Mouse (Mus musculus): ENCODE results near the gene Nme7. TPM values are rescaled to one million over a fixed set of nuclear protein-coding genes. Genes with fewer than 3 reads are reported as not detected.

The Nme7 gene
- total RNA-seq, 2 experiments from 2014 or later: 24.0 to 26.7 TPM

DNA sequence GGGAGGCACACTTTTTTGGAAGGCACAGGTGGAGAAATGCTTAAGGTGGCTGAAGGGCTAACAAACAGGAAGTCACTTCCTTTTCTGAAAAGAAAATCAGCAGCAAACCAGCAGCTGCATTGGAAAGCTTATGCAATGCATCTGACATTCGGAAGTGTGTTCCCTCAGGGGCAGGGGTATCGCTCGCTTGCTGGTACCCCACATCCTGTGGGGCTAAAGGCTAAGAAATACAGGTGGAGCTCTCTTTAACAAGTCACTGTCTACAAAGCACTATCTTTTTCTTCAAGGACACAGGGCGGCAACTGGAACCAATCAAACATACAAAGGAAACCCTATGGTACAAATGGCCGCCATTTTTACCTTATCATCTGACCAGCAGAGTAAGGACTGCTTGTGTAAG is 149.8 kb downstream of the Nme7 start:
- intact Hi-C loops (cut with DNase I): no loop called here
- no peak for DNase-seq (ENCODE audit: low spot score in 2 of 2)

DNA sequence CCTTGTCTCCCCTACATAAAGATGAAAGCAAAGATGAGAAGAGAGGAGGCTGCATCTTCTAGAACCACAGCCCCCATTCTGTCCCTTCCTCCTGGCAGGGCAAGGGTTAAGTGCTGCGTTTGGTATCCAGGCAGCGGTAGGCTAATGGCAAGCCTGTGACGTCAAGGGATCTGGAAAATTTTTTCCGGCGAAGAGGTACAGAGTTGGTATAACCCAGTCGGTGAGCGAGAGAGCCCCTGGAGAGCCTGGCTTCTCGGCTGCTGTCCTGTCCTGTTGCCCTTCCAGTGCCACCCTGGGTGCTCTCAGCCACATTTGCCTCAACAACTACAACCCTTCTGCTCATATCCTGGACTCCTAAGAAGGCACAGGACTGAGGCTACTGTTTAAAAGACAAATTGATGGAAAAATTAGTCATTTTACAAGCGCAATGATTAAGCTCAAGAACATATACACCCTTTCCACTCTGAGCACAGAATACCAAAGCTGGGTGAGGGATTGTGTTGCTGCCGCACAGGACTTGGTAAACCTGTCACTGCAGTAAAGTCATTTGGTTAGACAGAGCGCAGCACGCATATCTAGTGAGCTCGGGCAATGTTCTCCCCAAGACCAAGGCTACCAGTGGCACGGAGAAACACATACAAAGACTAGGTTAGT is 151.0 kb downstream of the Nme7 start:
- peak; percentile 72 to 79 for DNase-seq (ENCODE audit: low spot score in 2 of 2)
- intact Hi-C loops (cut with DNase I): loop anchor here (5.0 kb wide), 2 partner anchors 332 to 667 kb away; no protein-coding TSS in a partner anchor

DNA sequence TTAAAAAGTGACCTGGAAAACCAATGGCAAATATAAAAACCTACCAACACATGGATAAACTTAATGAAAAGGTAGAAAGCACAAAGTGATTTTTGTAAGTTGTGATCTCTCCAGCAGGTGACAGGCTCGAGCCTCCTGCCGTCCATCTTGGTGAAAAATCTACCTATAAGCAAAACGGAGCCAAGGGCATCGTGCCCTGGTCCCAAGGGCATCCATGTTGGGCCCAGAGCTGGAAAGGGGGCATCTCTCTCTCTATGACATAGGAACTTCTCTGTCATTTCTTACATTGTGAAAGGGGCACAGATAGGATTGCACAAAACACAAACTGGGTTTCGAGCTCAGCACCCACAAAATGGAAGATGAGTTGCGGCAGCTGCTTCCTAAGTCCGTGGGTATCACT is 151.7 kb downstream of the Nme7 start:
- DNase-seq (ENCODE audit: low spot score in 2 of 2): peak in 1 of 2 experiments; percentile 44
- intact Hi-C loops (cut with DNase I): loop anchor here (5.0 kb wide), 2 partner anchors 332 to 667 kb away; no protein-coding TSS in a partner anchor

DNA sequence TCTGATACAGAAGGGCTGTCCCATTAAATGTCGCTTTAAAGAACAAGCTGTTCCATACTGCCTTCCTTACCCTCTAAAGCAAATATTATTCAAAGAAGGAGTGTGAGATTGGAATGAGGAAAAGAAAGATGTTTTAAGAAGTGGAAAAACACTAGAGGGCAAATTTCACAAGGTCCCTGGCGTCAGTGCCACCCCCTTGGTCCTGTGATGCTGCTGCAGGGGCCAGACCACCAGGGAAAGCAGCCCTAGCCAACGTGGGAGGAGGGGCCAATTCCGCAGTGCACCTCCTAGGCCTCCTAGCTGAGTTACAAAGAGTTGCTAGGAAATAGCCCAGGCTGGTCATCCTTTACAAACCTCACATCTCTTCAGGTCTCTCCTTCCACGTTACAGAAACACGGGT is 152.1 kb downstream of the Nme7 start:
- intact Hi-C loops (cut with DNase I): loop anchor here (5.0 kb wide), 2 partner anchors 331 to 666 kb away; no protein-coding TSS in a partner anchor
- peak in 1 of 2 experiments; percentile 50 for DNase-seq (ENCODE audit: low spot score in 2 of 2)

DNA sequence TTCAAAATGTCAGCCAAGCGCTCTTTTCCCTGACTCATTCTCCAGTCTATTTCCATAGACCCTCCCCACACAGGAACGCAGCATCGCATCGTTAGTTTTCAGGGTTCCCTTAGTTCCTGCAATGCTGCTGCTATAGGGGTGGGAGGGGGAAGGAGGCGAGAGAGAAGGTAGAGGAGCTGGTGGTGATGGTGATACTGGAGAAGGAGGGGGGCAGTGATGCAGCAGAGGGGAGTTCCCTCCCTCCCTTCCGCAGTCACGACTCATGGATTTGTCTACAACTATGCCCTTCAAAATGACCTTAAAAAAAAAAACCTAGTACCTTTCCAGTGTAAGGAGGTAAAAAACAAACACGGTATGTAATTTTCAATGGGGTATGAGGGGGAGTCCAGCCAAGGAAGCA is 152.8 kb downstream of the Nme7 start:
- peak in 1 of 2 experiments; percentile 51 for DNase-seq (ENCODE audit: low spot score in 2 of 2)
- intact Hi-C loops (cut with DNase I): loop anchor here (5.0 kb wide), 2 partner anchors 331 to 666 kb away; no protein-coding TSS in a partner anchor

DNA sequence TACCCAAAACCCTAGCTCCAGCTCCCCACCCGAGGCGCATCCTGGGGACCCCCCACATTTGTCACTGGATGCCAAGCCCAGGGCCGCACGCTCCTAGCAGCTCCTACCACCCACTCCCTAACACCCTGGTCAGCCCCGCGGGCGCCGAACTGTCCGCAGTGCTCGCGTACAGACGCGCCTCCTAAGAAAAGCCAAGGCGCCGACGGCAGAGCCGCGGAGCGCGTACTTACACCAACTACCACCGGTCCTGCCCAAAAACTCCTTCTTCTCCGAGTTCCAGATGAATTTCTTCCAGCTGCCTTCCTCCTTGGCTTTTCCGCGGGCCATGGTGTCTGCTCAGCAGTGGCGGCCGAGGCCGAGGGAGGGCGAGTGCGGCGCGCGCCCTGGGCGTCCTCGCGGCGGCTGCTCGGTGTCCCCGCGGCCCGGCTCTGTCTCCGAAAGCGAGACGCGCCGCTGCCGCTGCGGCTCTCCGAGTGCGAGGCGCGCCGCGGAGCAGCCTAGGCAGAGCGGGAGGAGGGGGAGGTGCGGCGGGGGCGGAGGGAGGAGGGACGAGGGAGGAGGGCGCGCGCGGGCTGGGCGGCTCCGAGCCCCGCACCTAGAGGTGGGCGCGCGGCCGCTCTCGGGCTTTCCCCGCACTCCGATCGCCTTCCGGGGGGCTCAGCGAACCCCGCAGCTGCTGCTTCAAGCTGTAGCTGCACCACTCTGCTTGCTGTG is 153.8 kb downstream of the Nme7 start:
- intact Hi-C loops (cut with DNase I): loop anchor here (2.0 to 5.0 kb wide), 5 partner anchors 129 to 665 kb away; no protein-coding TSS in a partner anchor
- DNase-seq (ENCODE audit: low spot score in 2 of 2): no peak

DNA sequence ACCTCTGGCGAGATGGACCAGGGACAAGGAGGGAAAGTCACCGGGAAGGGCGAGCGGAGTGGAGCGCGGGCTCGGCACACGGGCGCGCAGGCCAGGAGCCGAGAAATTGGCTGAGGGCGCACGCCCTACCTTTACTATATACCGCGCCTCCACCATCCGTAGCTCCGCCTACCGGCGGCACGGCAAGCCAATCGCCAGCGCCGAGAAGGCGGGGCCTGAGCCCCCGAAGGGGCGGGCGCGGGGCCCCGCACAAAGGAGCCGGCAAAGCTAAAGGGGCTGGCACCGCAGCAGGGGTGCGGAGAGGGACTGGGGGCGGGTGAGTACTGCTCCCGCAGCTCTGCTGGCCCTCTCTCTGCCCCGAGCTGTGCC is 154.3 kb downstream of the Nme7 start, which contains the start of gene Atp1b1:
Gene Atp1b1 (minus strand): TSS at position 111 of the 369 bp plus-strand sequence.
- DNase-seq (ENCODE audit: low spot score in 2 of 2): peak; percentile 89 to 94
- intact Hi-C loops (cut with DNase I): loop anchor here (2.0 to 5.0 kb wide), 5 partner anchors 129 to 664 kb away; no protein-coding TSS in a partner anchor

DNA sequence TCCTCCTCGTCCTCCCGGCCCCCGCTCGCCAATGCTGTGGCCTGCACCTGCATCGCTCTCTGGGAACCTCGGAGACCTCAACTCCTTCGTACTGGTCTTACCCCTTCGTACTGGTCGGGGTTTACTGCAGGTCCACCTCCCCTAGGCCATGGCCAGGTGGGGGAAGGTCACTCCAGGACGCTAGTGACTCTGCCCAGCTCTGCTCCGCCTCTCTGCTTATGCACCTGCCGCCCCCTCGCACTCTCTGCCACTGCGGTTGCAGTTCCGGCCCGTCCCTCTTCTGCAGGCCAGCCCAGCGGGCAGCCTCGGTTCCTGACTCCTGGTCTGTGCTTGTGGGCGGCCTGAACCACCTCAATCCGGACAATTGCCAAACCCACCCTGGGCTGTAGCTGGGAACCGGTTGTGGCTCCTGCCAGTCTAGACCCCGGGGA is 154.7 kb downstream of the Nme7 start:
- peak in 1 of 2 experiments; percentile 74 for DNase-seq (ENCODE audit: low spot score in 2 of 2)
- intact Hi-C loops (cut with DNase I): loop anchor here (2.0 to 5.0 kb wide), 5 partner anchors 128 to 664 kb away; no protein-coding TSS in a partner anchor

DNA sequence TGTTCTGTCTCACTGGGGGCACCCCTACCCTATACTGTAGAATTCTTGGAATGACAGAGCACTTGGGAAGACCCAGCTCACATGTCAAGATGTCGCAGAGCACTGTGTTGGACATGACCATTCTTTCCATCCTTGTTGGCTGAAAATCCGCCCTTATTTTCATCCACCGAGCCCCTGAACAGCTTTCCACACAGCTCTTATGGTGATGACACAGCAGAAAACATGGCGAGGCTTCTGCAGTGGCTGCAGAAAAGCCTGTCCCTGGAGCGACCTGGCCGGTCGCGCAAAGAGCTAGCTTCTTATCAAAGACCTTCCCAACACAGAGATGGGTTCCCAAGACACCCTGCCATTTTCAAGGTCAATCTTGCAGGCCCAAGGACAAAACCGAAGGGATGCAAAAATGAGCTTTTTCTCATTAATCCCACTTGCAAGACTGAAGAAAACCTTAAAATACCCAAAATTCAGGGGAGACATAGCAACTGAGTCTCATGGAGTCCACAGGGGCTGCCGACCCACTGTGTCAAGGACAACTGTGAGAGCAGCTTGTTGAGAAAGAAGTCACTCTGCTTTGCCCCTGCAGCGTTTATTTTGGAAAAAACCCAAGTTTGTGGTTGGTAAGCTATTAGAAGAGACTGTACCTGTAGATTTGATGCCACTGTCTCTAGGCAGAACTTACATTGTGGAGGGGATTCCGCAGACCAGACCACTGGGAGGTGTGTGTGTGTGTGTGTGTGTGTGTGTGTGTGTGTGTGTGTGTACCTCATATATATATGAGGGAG is 155.4 kb downstream of the Nme7 start:
- intact Hi-C loops (cut with DNase I): loop anchor here (2.0 to 5.0 kb wide), 5 partner anchors 127 to 663 kb away; no protein-coding TSS in a partner anchor
- peak in 1 of 2 experiments; percentile 29 for DNase-seq (ENCODE audit: low spot score in 2 of 2)

DNA sequence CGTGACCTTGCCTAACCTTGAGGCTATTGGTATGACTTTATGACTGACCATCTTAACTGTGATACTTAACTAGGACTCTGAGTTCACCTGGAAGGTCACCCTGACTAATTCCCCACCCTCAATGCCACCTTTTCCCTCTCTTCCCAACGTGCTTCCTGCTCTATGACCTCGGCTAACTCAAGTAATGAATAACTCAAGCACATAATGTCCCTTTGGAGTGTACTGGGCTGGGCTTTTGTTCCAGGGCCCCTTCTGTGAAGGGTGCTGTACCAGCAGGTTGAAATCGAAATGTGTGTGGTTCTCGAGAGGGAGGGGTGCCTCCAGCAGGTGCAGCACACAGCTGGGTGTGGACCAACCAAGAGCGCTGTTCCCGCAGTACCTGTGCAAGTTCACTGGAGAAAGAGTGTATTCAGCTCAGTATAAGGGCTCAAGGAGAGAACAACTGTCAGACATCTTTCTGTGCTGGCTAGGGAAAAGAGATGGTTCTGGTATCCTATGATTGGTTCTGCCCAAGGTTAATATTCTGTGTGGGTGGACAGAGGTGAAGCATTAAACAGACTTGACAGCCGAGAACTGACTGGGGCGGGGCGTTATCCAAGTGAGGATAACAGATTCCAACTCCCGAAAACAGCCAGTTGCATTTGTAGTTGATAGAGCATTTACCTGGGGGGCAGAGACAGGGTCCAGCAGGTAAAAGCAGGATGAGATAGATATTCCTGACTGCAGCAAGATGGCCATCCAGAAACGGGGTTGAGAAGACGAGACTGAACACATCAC is 157.2 kb downstream of the Nme7 start:
- peak in 1 of 2 experiments; percentile 36 for DNase-seq (ENCODE audit: low spot score in 2 of 2)
- intact Hi-C loops (cut with DNase I): loop anchor here (2.0 to 10.0 kb wide), 2 partner anchors 84 to 224 kb away; no protein-coding TSS in a partner anchor

DNA sequence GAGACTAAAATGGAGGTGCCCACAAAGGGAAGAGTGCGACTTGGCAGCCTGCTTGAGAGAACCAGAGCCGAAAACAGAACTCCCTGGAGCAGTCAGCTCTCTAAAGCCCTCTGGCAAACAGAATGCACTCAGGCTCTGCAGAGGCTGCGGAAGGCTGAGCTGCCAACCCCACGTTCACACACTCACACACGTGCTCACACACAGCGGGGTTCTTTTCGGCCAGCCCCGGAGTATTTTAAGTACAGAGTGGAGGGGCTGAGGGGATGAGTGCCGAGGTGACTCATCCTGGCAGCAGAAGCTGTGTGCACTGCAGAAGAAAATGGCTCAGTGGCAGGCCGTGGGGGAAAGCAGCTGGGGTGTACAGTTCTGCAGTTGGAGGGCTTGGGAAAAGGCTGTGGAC is 157.8 kb downstream of the Nme7 start:
- intact Hi-C loops (cut with DNase I): loop anchor here (2.0 to 10.0 kb wide), 2 partner anchors 83 to 223 kb away; no protein-coding TSS in a partner anchor
- DNase-seq (ENCODE audit: low spot score in 2 of 2): peak; percentile 87 to 91

DNA sequence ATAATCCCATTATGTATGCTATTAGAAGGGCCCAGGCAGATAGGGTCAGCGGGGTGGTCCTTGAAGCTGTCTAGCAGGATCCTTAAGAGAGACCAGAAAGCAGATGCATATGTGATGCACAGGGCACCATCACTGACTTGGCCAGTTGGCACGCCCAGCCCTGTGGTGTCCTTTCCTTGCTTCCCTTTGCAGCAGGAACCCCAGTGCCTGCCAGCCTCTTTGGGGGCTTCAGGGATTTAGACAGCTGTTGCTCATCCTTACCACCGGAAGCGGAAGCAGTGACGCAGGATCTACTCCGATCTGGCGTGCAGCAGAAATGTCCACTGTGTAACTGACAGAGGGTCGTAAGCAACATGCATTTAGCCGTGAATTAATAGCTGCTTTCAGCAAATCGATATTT is 163.5 kb downstream of the Nme7 start:
- intact Hi-C loops (cut with DNase I): loop anchor here (10.0 kb wide), 1 partner anchor 77 kb away; no protein-coding TSS in a partner anchor
- no peak for DNase-seq (ENCODE audit: low spot score in 2 of 2)

DNA sequence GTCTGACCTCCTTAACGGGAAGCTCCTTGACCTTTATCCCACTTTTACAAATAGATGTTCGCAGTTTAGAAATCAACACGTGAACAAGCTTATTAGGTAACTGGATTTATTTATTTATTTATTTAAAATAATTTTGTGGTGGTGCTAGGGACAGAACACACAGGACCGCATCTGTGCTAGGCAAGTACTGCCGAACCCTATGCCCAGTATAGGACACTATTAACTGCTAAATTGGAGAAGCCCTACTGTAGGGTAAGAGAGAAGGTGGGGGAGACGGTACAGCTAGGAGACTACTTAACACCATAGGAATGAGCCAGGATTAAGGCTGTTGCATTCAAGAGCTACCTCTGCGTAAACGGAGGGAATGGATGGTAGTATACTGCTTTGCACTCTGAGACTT is 164.4 kb downstream of the Nme7 start:
- intact Hi-C loops (cut with DNase I): loop anchor here (10.0 kb wide), 1 partner anchor 76 kb away; no protein-coding TSS in a partner anchor
- no peak for DNase-seq (ENCODE audit: low spot score in 2 of 2)

DNA sequence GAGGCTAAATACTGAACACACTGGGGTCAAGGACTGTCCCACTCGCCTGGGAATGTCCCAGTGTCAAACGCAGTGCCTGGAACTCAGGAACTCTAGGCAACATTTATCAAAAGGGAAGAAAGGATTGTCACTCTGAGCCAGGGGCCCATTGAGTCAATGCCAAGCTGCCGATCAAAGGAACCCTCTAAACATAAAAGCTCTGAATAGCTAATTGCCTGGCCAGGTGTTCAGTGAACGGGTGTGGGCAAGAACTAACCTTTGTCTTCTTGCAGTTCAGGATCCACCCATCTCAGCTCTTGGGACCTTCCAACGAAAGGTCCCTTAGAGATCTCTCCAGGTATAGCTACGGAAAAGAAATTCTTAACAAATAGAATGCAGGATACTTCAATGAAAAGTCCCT is 167.1 kb downstream of the Nme7 start:
- no peak for DNase-seq (ENCODE audit: low spot score in 2 of 2)
- intact Hi-C loops (cut with DNase I): no loop called here

DNA sequence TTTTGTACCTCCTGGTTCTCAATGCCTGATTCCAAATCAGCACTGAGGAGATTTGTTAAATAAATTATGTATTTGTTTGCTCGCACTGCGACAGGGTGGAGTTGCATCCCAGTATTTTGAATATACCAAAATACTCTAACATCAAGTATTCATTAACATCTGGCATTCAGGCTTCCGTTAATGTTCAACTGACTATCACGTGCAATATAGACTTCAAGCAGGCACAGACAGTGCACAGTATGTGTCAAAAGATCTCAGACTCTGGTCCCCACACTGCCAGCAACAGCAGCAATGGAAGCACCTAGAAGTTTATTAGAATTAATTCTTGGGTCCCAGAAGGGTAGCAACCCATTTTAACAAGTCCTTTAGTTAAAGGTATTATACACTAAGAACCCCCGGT is 167.7 kb downstream of the Nme7 start:
- no peak for DNase-seq (ENCODE audit: low spot score in 2 of 2)
- intact Hi-C loops (cut with DNase I): no loop called here

DNA sequence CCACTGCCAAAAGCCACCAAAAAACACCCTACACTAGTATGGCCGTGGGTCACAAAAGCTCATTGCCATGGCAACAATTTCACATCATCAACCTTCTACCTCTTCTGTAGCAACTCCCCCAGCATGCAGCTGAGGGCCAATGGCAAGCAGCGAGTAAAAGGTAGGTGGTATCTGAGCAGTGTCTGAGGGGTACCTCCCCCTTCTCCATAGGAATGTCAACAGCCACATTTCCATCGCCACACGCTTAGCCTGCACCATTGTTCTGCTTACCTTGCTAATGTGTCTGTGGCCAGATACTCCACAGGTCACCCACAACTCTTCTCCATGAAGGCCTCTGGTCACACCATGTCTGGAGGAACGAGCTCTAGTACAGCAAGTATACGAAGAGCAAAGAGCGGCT is 169.5 kb downstream of the Nme7 start:
- intact Hi-C loops (cut with DNase I): no loop called here
- DNase-seq (ENCODE audit: low spot score in 2 of 2): no peak

DNA sequence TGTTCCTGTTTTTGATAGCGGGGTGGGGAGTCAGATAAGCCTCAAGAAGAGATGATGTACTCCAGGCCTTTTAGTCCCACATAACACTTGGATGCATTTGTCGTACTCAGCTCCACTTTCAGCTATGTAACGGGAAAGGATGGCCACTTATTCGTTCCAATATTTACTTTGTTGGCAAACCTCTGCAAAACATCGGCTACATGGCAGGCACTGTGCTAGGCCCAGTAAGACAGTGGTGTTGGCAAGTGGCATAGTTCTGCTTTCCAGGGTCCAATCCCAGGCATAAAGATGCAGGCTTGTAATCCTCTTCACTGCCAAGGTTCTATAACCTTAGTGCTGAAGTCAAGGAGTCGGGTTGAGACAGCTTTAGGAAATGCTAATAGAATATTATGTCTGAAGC is 170.4 kb downstream of the Nme7 start:
- intact Hi-C loops (cut with DNase I): no loop called here
- DNase-seq (ENCODE audit: low spot score in 2 of 2): no peak

DNA sequence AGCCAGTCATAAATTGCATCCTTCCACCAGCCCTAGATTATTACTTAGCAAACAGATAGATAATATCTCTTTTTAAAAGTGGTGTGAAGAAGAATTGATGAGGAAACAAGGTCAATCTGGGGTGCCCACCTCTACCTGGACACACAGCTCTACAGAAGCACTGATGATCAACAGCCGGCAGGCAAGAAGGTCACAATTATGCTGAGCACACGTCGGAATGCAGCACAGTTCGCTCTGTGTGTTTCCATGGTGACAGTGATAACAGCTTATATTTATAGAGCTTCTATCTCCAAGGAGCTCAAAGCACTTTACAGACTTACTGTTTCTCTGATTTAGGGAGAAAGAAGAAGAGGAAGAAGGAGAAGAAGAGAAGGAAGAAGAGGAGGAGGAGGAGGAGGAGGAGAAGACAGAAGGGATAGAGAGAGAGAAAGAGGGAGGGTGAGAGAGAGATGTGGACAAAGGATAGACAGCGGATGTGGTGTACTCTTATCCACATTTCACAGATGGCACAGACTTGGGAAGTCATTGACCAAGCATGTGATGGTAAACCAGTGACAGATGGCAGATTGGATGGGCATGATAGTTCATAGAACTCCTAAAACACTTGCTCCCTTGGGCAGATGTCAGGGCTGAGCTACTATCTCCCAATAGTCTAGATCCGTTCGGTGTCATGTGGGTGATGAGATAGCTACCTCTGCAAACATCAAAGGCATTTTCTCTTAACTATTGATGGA is 171.0 kb downstream of the Nme7 start:
- intact Hi-C loops (cut with DNase I): no loop called here
- peak in 1 of 2 experiments; percentile 25 for DNase-seq (ENCODE audit: low spot score in 2 of 2)
